Mouse (Mus musculus) urinary bladder, adult 18-20 months (tissue): ENCODE data around the gene Lrp5.

Experiments used
- DNase-seq, 2 experiments: peaks; one replicate each; pipeline ENCODE4 v3.0.0; 2022; ENCODE audit warnings: low spot score in 2 of 2, mixed read lengths in 2 of 2

Gene Lrp5

DNA sequence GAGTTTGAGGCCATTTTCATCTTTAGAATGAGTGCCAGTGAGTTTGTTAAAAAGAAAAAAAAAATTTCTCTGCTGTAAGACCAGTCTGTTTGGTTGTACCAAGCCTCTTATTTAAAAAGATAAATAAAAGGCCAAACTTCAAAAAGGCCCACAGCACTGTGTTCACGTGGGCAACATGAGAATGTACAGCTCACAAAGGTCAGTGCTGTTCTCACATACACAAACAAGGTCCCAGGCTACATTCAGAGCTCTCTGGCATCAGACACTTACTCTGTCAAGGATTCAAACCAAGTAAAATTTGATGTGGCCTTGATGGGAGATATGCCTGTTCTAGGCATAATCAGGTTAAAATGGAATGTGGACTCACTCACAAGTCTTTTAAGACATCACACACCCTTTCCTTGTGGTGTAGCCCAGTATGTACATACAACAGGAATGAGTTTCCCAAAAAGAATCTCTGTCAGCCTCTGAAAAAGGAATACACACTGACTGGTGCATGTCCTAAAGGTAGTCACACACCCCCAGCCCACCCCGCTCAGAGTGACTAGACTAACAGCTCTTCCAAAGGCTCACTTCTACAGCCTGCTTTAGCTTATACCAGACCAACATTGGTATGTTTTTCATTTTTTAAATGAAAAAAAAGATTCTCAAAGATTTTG, 130.1 kb downstream of the Lrp5 start:
- DNase-seq = no peak

DNA sequence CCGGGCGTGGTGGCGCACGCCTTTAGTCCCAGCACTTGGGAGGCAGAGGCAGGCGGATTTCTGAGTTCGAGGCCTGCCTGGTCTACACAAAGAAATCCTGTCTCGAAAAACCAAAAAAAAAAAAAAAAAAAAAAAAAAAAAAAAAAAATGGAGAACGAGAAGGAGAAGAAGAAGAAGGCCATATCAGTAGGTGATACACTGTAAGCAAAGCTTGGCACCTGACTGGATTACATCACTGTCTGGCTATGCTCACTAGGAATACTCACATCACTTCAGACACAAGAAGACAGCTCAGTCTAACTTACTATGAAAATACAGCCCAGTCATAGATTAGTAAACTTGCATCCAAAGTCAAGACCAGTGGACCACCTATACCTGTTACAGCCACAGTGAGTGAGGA, 131.6 kb downstream of the Lrp5 start:
- no peak for DNase-seq

DNA sequence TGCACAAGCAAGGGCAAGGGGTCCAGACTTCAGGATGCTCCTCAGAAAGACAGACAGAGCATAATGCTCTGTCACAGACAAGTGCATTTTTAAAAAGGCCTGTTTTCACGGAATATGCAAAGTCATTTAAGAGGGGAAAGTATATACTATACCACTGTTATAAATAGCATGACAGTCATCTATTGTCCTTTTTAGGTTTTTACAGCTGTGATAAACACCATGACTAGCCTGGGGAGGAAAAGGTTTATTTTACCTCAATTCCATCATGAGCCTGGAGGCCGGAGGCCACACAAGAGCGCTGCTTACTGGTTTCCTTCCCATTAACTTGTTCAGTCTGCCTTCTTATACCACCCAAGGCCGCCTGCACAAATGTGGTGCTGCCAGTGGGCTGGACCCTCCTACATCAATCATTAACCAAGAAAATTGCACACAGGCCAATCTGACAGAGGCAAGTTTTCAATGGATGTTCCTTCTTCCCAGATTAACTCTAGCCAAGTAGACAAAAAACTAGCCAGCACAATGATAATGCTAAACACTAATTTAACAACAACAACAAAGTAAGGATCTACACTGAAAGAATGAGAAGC, 134.7 kb downstream of the Lrp5 start:
- no peak for DNase-seq

DNA sequence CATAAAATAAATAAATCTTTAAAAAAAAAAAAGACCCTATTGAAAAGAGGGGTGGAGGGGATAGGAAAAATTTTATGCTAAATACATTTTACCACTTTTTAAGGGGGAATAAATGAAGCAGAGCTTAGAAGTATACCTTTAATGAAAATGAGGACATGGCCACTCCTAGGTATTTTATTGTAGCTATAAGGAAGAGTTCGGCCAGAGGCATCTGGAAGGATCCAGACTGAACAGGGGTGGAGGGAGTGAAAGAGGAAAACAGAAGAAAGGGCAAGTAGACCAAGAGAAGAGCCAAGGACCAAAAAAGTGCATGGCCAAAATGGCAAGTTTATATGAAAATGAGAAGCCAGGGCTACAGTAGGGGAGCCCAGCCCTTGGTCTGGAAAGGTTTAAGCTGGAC, 136.3 kb downstream of the Lrp5 start:
- no peak for DNase-seq

DNA sequence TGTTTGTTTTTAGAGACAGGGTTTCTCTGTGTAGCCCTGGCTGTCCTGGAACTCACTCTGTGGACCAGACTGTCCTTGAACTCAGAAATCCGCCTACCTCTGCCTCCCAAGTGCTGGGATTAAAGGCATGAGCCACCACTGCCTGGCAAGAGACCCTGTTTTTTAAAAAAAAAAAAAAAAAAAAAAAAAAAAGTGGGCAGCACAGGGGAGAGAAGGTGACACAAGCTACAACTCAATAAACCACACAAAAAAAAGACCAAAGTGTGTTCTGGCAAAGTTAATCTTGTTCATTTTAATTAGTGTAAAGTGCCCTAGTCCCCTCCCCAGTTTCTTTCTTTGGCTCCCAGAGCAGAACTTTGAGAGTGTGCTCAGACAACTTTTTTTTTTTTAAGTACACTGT, 137.1 kb downstream of the Lrp5 start:
- DNase-seq = no peak

DNA sequence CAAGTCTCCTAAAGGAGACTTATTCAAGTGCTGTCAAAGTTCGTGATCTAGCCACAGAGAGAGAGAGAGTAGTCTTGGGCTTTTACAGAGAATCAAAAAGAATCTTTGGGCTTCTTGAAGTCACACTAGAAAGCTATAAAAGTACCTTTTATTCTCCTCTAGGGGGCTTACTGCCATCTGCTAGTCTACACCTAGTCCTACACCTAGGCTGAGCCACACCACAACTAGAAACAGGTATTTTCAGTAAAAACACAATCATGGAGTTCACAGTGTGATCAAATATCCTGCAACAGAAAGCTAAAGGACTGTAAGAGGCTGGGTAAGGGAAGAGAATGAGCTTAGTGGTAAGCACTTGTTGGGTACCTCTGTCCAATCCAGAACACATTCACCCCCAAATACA, 138.1 kb downstream of the Lrp5 start:
- DNase-seq = no peak

DNA sequence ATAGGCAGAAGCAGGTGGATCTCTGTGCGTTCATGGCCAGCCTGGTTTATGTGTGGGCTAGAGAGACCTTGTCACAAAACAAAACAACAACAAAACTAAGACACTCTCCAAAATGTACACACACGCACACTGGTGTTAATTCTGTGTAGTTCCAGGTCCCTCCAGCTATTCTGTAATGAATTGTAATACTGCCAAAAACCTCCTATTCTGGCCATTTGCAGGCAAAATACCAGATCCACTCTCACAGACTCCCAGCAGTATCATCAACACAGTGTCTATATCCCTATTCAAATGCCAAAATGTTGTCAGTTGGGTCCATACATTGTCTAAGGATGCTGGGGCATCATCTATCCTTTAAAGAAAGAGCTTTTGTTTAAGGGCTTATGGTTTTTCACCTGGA, 141.4 kb downstream of the Lrp5 start:
- DNase-seq = no peak

DNA sequence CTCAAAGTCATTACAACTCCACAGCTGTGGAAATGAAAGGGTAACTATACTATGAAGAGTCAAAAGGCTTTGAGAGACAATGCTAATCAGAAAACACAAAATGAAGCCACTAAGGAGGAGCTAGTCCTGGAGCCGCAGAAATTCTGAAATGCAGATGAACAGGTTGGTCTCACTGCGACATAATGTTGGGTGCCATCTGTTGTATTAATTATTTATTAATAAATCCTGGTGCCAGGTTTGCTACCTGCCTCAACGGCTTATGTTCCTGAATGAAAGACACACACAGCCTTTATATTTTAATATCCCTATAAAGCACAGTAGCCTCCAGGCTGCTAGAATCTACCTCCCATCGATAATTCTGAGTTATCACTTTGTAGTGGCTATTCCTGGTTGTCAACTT, 143.8 kb downstream of the Lrp5 start:
- no peak for DNase-seq

DNA sequence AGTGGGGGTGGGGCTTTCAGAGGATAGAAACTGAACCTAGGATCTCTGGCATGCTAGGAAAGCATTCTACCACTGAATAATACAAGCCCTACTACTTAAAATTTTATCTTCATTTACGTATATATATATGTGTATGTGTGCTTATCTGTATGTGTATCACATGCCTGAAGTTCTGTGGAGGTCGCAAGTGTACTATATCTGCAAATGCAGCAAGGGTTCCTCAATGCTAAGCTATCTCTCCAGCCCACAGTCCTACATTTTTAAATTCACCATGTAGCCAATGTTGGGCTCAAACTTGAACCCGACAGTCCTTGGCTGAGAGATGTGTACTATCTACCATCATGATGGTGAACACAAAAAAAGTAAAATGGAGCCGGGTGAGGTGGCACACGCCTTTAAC, 145.4 kb downstream of the Lrp5 start:
- no peak for DNase-seq

DNA sequence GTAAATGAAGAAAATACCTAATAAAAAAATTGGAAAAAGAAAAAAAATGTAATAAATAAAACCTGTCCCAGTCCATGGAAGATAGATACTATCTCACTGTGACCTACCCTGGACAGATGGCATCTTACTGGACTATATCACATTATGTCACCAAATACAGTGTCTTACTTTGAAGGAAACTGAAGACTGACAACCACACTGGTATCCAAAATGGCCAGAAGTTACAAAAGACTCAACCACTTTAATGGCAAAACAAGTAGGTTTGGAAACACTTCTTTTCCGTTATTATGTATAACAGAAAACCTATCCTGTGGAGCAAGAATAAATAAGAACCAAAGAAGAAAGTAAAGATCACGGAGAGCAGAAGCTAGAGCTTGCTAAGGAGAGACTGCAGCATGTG, 146.1 kb downstream of the Lrp5 start:
- no peak for DNase-seq

DNA sequence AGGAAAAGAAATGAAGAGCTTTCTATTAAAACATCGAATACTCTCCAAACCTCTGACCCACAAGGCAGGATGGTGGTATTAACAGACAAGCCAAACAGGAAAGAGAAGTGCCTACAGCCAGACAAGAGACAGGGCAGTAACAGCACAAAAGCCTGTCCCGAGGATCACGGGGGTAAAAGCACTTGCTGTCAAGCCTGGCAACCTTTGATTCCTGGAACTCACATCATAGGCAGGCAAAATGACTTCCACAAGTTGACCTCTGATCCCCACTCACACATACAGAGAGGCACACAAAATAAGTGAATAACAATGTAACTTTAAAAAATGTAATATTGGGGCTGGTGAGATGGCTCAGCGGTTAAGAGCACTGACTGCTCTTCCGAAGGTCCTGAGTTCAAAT, 146.9 kb downstream of the Lrp5 start:
- no peak for DNase-seq

DNA sequence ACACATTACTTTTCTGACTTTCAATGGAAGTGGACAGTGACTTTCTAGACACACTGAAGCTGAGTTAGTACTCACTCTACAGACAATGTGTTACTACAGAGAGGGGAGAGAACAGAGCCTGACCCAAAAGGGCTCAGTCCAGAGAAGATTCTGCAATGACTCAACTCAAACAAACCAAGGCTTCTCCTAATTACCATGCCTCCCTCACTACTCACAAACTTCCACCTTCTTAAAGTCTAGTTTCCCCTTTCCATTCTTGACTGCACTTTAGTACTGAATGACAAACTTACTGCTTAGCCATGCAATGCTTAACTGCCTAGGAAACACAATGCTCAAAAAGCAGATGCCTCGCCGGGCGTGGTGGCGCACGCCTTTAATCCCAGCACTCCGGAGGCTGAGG, 148.7 kb downstream of the Lrp5 start:
- DNase-seq = no peak

DNA sequence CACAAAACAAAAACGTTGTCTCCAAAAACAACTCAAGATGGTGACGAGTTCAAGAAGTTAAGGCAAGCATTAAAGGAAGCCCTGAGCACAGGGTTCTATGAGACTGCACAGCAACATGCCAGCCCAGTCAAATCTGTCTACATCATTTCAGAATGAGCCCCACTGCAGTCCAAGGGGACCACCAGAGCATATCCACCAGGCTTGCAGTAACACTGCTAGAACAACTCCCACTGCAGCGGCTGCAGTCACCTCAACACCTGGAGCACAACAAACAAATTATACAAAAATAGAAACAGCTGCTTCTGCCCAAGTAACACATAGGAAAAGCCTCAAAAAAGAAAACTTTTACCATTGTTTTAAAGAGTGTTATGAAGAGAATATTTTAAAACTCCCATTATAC, 151.4 kb downstream of the Lrp5 start:
- no peak for DNase-seq
